Mouse (Mus musculus) MEL (cell line): ENCODE results near the gene Eif4h. TPM values are rescaled to one million over a fixed set of nuclear protein-coding genes. Genes with fewer than 3 reads are reported as not detected.

Experiments used
- DNase-seq: peaks from one replicate; pipeline ENCODE4 v3.0.0; 2011; ENCODE audit warnings: low read depth, low spot score
- H3K27ac ChIP-seq: 2 replicates; pipeline ENCODE4 v1.5.1; 2012; ENCODE audit warnings: low read depth, mild to moderate bottlenecking, control low read depth, low read length, moderate library complexity; ENCODE audit not compliant: control insufficient read depth
- H3K27me3 ChIP-seq, 2 experiments: fragments of 150-350 bp in 1 of 2; sonication (generic) in 1 of 2; 2 replicates each; pipeline ENCODE4 v1.6.1; 2012; ENCODE audit warnings: low read length in 2 of 2, mild to moderate bottlenecking in 2 of 2, improper control_type of control experiment in 1 of 2, moderate library complexity in 1 of 2; ENCODE audit not compliant: insufficient read depth in 2 of 2, control insufficient read depth in 1 of 2
- H3K36me3 ChIP-seq, 2 experiments: 2 replicates each; pipeline ENCODE4 v1.6.1; 2012 to 2014; ENCODE audit warnings: low read length in 2 of 2, improper control_type of control experiment in 1 of 2, inconsistent platforms in 1 of 2, mild to moderate bottlenecking in 1 of 2; ENCODE audit not compliant: insufficient read depth in 2 of 2, control insufficient read depth in 1 of 2
- H3K4me1 ChIP-seq, 2 experiments: fragments of 150-350 bp in 1 of 2; sonication (generic) in 1 of 2; 2 replicates each; pipeline ENCODE4 v1.6.1; 2012; ENCODE audit warnings: low read length in 2 of 2, improper control_type of control experiment in 1 of 2, mild to moderate bottlenecking in 1 of 2; ENCODE audit not compliant: insufficient read depth in 2 of 2, control insufficient read depth in 1 of 2
- H3K4me3 ChIP-seq, 2 experiments: fragments of 150-350 bp in 1 of 2; sonication (generic) in 1 of 2; 2 replicates each; pipeline ENCODE4 v1.5.1; 2012; ENCODE audit warnings: low read depth in 2 of 2, low read length in 2 of 2, mild to moderate bottlenecking in 2 of 2, moderate library complexity in 2 of 2, control low read depth in 1 of 2, improper control_type of control experiment in 1 of 2; ENCODE audit not compliant: control insufficient read depth in 1 of 2, insufficient read depth in 1 of 2
- H3K79me2 ChIP-seq: 2 replicates; pipeline ENCODE4 v1.6.1; 2012; ENCODE audit warnings: mild to moderate bottlenecking, low read length, moderate library complexity; ENCODE audit not compliant: control insufficient read depth, poor library complexity, insufficient read depth
- H3K9ac ChIP-seq: 2 replicates; pipeline ENCODE4 v1.6.1; 2012; ENCODE audit warnings: low read depth, mild to moderate bottlenecking, control low read depth, low read length, moderate library complexity; ENCODE audit not compliant: control insufficient read depth, poor library complexity, severe bottlenecking
- H3K9me3 ChIP-seq: fragments of 150-350 bp; sonication (generic); replicated peaks from 2 replicates; pipeline ENCODE4 v1.6.1; 2012; ENCODE audit warnings: mild to moderate bottlenecking, low read length, improper control_type of control experiment, moderate library complexity; ENCODE audit not compliant: insufficient read depth
- CTCF ChIP-seq, 3 experiments: IDR thresholded peaks in 2 of 3; conservative IDR thresholded peaks in 1 of 3; 2 replicates each; pipeline ENCODE4 v1.5.1; 2011 to 2012; ENCODE audit warnings: low read length in 3 of 3, low read depth in 2 of 3, mild to moderate bottlenecking in 2 of 3, improper control_type of control experiment in 1 of 3, inconsistent platforms in 1 of 3, mixed read lengths in 1 of 3, moderate library complexity in 1 of 3; ENCODE audit not compliant: control insufficient read depth in 1 of 3, insufficient read depth in 1 of 3, poor library complexity in 1 of 3, severe bottlenecking in 1 of 3
- ELF1 ChIP-seq: IDR thresholded peaks from 2 replicates; pipeline ENCODE4 v1.6.1; 2014; ENCODE audit warnings: low read depth, mild to moderate bottlenecking, inconsistent platforms, low read length, improper control_type of control experiment, moderate library complexity
- EP300 ChIP-seq, 2 experiments: IDR thresholded peaks; 2 replicates each; pipeline ENCODE4 v1.6.1; 2011; ENCODE audit warnings: improper control_type of control experiment in 2 of 2, low read length in 2 of 2, low read depth in 1 of 2, mild to moderate bottlenecking in 1 of 2
- ETS1 ChIP-seq: IDR thresholded peaks from 2 replicates; pipeline ENCODE4 v1.6.1; 2012; ENCODE audit warnings: low read depth, mild to moderate bottlenecking, inconsistent platforms, low read length, improper control_type of control experiment, moderate library complexity
- HCFC1 ChIP-seq: IDR thresholded peaks from 2 replicates; pipeline ENCODE4 v1.6.1; 2012; ENCODE audit warnings: low read depth, mild to moderate bottlenecking, inconsistent platforms, low read length, improper control_type of control experiment, moderate library complexity
- JUND ChIP-seq: IDR thresholded peaks from 2 replicates; pipeline ENCODE4 v1.6.1; 2011; ENCODE audit warnings: low read depth, mild to moderate bottlenecking, improper control_type of control experiment, low read length
- MAX ChIP-seq: IDR thresholded peaks from 2 replicates; pipeline ENCODE4 v1.6.1; 2011; ENCODE audit warnings: low read length, improper control_type of control experiment
- MAZ ChIP-seq: IDR thresholded peaks from 2 replicates; pipeline ENCODE4 v1.6.1; 2012; ENCODE audit warnings: low read depth, mild to moderate bottlenecking, inconsistent platforms, low read length, improper control_type of control experiment
- MXI1 ChIP-seq: IDR thresholded peaks from 2 replicates; pipeline ENCODE4 v1.6.1; 2011; ENCODE audit warnings: mild to moderate bottlenecking, low read depth, low read length, improper control_type of control experiment
- MYB ChIP-seq: IDR thresholded peaks from 2 replicates; pipeline ENCODE4 v1.6.1; 2011; ENCODE audit warnings: mild to moderate bottlenecking, low read depth, low read length, improper control_type of control experiment
- MYC ChIP-seq: IDR thresholded peaks from 2 replicates; pipeline ENCODE4 v1.6.1; 2011; ENCODE audit warnings: low read depth, mild to moderate bottlenecking, low read length, improper control_type of control experiment, moderate library complexity
- NELFE ChIP-seq: IDR thresholded peaks from 2 replicates; pipeline ENCODE4 v1.6.1; 2011; ENCODE audit warnings: low read depth, low read length, improper control_type of control experiment
- NRF1 ChIP-seq: IDR thresholded peaks from 2 replicates; pipeline ENCODE4 v1.6.1; 2014; ENCODE audit warnings: low read depth, mild to moderate bottlenecking, inconsistent platforms, low read length, improper control_type of control experiment, moderate library complexity; ENCODE audit not compliant: poor library complexity, insufficient read depth, severe bottlenecking
- POLR2A ChIP-seq, 2 experiments: IDR thresholded peaks; 2 replicates each; pipeline ENCODE4 v1.6.1; 2011 to 2012; ENCODE audit warnings: low read length in 2 of 2, mild to moderate bottlenecking in 2 of 2, control low read depth in 1 of 2, improper control_type of control experiment in 1 of 2, low read depth in 1 of 2, moderate library complexity in 1 of 2; ENCODE audit not compliant: control insufficient read depth in 1 of 2, insufficient read depth in 1 of 2, poor library complexity in 1 of 2
- POLR2AphosphoS2 ChIP-seq: IDR thresholded peaks from 2 replicates; pipeline ENCODE4 v1.6.1; 2011; ENCODE audit warnings: low read length, improper control_type of control experiment
- POLR2AphosphoS5 ChIP-seq: IDR thresholded peaks from 2 replicates; pipeline ENCODE4 v1.6.1; 2012; ENCODE audit warnings: low read depth, borderline replicate concordance, mild to moderate bottlenecking, inconsistent platforms, low read length, moderate library complexity, mixed read lengths
- RAD21 ChIP-seq: IDR thresholded peaks from 2 replicates; pipeline ENCODE4 v1.6.1; 2011; ENCODE audit warnings: mild to moderate bottlenecking, low read depth, low read length, improper control_type of control experiment
- SIN3A ChIP-seq: IDR thresholded peaks from 2 replicates; pipeline ENCODE4 v1.6.1; 2012; ENCODE audit warnings: low read length, improper control_type of control experiment, inconsistent platforms
- TAL1 ChIP-seq: IDR thresholded peaks from 2 replicates; pipeline ENCODE4 v1.6.1; 2012; ENCODE audit warnings: mild to moderate bottlenecking, inconsistent platforms, low read length, moderate library complexity, mixed read lengths
- TBP ChIP-seq: IDR thresholded peaks from 2 replicates; pipeline ENCODE4 v1.8.0; 2011; ENCODE audit warnings: low read depth, low read length, improper control_type of control experiment
- TCF12 ChIP-seq: IDR thresholded peaks from 2 replicates; pipeline ENCODE4 v1.6.1; 2014; ENCODE audit warnings: low read depth, mild to moderate bottlenecking, inconsistent platforms, low read length, improper control_type of control experiment, moderate library complexity
- USF1 ChIP-seq: IDR thresholded peaks from 2 replicates; pipeline ENCODE4 v1.6.1; 2014; ENCODE audit warnings: low read depth, mild to moderate bottlenecking, inconsistent platforms, low read length, improper control_type of control experiment, moderate library complexity
- ZMIZ1 ChIP-seq: IDR thresholded peaks from 2 replicates; pipeline ENCODE4 v1.6.1; 2012; ENCODE audit warnings: low read depth, mild to moderate bottlenecking, inconsistent platforms, low read length, improper control_type of control experiment, moderate library complexity
- polyA plus RNA-seq, 2 experiments: library from polyadenylated mRNA; stranded (reverse) in 1 of 2; unstranded in 1 of 2; fragments of >175 nt in 1 of 2; fragments of >200 nt in 1 of 2; gene quantifications; 2 replicates each; pipeline versions ENCODE4 v1.2.1 to v1.2.4; 2012; ENCODE audit warnings: low replicate concordance in 2 of 2, low read depth in 1 of 2; ENCODE audit not compliant: insufficient read length in 2 of 2, insufficient read depth in 1 of 2, missing spikeins in 1 of 2
- total RNA-seq: library from RNA; depleted of rRNA; stranded (reverse); fragments of 300-350 nt; gene quantifications from 2 replicates; pipeline ENCODE4 v1.2.3, GENCODE M21; 2012; rRNA removed

The Eif4h gene
- total RNA-seq (451 and 471 TPM in 2 replicates), polyA plus RNA-seq (100 to 1,000 TPM; 167 to 515 TPM)

DNA sequence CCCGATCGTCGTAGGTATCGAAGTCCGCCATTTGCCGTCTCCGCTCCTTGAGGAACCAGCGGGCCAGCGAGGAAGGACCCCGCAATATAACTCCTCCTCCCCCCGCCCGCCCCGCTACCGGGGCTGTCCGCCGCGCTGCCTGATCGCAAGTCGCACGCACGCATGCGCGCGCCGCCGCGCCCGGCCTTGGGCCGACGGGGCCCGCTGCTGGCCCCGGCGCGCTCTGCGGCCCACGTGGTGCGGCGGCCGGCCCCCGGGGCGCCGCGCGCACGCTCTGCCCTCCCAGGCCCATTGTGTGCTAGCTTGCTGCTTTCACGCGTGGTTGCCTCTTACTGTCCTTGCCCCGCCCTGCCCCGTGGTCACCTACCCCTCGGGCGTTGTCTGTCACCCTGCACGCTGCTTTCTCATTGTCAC lies at the start of gene Eif4h:
Eif4h (minus strand) TSS at position 222 of the 414 bp plus-strand sequence.
- Histone ChIP-seq H3K79me2 (peaks cover 48% of the 10 kb centered on the region), H3K4me1 (peaks cover 12 to 14% of the 10 kb centered on the region in 2 experiments), H3K27me3 (no peaks in the 10 kb centered on the region), H3K9me3 (no peaks in the 10 kb centered on the region), H3K4me3 (peak within 1 kb of the TSS; percentile 85 to 100), H3K27ac (peak within 1 kb of the TSS; percentile 85), H3K9ac (peak within 1 kb of the TSS; percentile 99)
- peak; percentile 96 for DNase-seq
- TF ChIP-seq MYB (no peak), ZMIZ1 (peak; percentile 92), SIN3A (peak; percentile 64), POLR2A (IDR thresholded peaks at IDR 0.05; ENCODE audit: control insufficient read depth in 1 of 2, insufficient read depth in 1 of 2, low read depth in 1 of 2, low read length in 2 of 2, poor library complexity in 1 of 2) (peak; percentile 88 to 96), POLR2AphosphoS2 (peak; percentile 85), MAZ (peak; percentile 86), HCFC1 (peak; percentile 83), TAL1 (no peak), ELF1 (peak; percentile 73), EP300 (IDR thresholded peaks at IDR 0.05; ENCODE audit: low read depth in 1 of 2, low read length in 2 of 2) (no peak), ETS1 (no peak), USF1 (peak; percentile 84), JUND (no peak), NRF1 (peak; percentile 85), MXI1 (peak; percentile 97), MAX (peak; percentile 97), NELFE (peak; percentile 85), TBP (peak; percentile 82), MYC (peak; percentile 92), RAD21 (no peak), TCF12 (peak; percentile 66), POLR2AphosphoS5 (no peak), CTCF (IDR thresholded peaks at IDR 0.05 in 2 of 3, conservative IDR thresholded peaks at IDR 0.05 in 1 of 3; ENCODE audit: control insufficient read depth in 1 of 3, insufficient read depth in 1 of 3, low read depth in 2 of 3, low read length in 3 of 3, poor library complexity in 1 of 3, severe bottlenecking in 1 of 3) (0 out of 6 replicates have a peak, but pooled peaks of 1 of the 3 experiments have one; percentile 1)
- TF ChIP-seq, all 39 proteins: peak for 16
- peaks cover 17 to 31% of the 10 kb centered on the region in 2 experiments for H3K36me3 ChIP-seq
